Mouse (Mus musculus): ENCODE data around the gene Snx22. TPM values are rescaled to one million over a fixed set of nuclear protein-coding genes. Genes with fewer than 3 reads are reported as not detected.

Gene Snx22
- total and polyA plus RNA-seq, 3 experiments, result 0.49 to 15.0 TPM; not detected in 1

DNA sequence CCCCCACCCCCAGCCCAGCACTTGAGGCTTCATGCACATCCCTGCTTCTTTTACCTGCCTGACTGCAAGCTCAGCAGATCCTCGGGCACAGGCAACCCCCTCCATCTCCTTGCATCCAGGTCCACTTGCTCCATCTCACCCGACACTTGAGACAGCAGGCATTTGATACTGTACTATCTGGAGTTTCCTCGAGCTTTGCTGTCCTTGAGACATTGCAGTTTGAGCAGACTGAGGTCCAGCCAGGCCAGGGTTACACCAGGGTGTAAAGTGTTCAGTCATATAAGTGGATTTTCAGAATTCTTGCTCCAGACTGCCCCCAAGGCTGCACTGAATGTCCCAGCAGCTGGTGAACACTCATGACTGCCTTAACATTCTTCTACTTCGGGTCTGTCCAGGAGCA is 27.2 kb downstream of the Snx22 start:
- H3K36me3 ChIP-seq (replicated peaks), result peaks cover 57% of the 10 kb centered on the region
- DNase-seq (ENCODE audit: low spot score) (no peak), ATAC-seq (ENCODE audit: extremely low read depth, insufficient number of reproducible peaks, low FRiP score, poor library complexity, severe bottlenecking) (no peak)
- H3K4me3 ChIP-seq (ENCODE audit: low read depth, low read length), result no peak overlapping the region
- TF ChIP-seq GATA2 (IDR thresholded peaks at IDR 0.05; ENCODE audit: borderline replicate concordance, low read depth, low read length) (no peak), TAL1 (conservative IDR thresholded peaks at IDR 0.05; ENCODE audit: low read depth, low read length) (no peak), CTCF (IDR thresholded peaks at IDR 0.05; ENCODE audit: low read depth, low read length) (no peak), POLR2AphosphoS5 (IDR thresholded peaks at IDR 0.05; ENCODE audit: insufficient replicate concordance, low read depth, low read length) (no peak), GATA1 (IDR thresholded peaks at IDR 0.05; ENCODE audit: borderline replicate concordance, low read length) (no peak)
- H3K4me1 ChIP-seq (ENCODE audit: insufficient read depth, low read depth, low read length), result no peaks in the 10 kb centered on the region
- H3K9me3 ChIP-seq (replicated peaks), result no peaks in the 10 kb centered on the region
- H3K27me3 ChIP-seq (ENCODE audit: insufficient read depth, low read length), result no peaks in the 10 kb centered on the region

- no peak for DNase-seq (ENCODE audit: low spot score)
- TF ChIP-seq GATA1 (IDR thresholded peaks at IDR 0.05; ENCODE audit: borderline replicate concordance, low read length) (no peak), TAL1 (conservative IDR thresholded peaks at IDR 0.05; ENCODE audit: low read depth, low read length) (no peak), GATA2 (IDR thresholded peaks at IDR 0.05; ENCODE audit: borderline replicate concordance, low read depth, low read length) (no peak), POLR2AphosphoS5 (IDR thresholded peaks at IDR 0.05; ENCODE audit: insufficient replicate concordance, low read depth, low read length) (no peak), CTCF (IDR thresholded peaks at IDR 0.05; ENCODE audit: low read depth, low read length) (no peak)
- Histone ChIP-seq H3K4me3 (ENCODE audit: low read depth, low read length) (no peak overlapping the region), H3K4me1 (ENCODE audit: insufficient read depth, low read depth, low read length) (no peaks in the 10 kb centered on the region), H3K9me3 (replicated peaks) (no peaks in the 10 kb centered on the region), H3K36me3 (replicated peaks) (peaks cover 69% of the 10 kb centered on the region), H3K27me3 (ENCODE audit: insufficient read depth, low read length) (no peaks in the 10 kb centered on the region)
- ATAC-seq (ENCODE audit: extremely low read depth, insufficient number of reproducible peaks, low FRiP score, poor library complexity, severe bottlenecking), result no peak
These were observed 28.7 kb downstream of the Snx22 start for GRCm38 (mm10) chr9:66040801-66041200.

GRCm38 (mm10) chr9:66039290-66039689 is 30.2 kb downstream of the Snx22 start:
- no peak for ATAC-seq (ENCODE audit: extremely low read depth, insufficient number of reproducible peaks, low FRiP score, poor library complexity, severe bottlenecking)
- H3K27me3 ChIP-seq (ENCODE audit: insufficient read depth, low read length), result no peaks in the 10 kb centered on the region

DNA sequence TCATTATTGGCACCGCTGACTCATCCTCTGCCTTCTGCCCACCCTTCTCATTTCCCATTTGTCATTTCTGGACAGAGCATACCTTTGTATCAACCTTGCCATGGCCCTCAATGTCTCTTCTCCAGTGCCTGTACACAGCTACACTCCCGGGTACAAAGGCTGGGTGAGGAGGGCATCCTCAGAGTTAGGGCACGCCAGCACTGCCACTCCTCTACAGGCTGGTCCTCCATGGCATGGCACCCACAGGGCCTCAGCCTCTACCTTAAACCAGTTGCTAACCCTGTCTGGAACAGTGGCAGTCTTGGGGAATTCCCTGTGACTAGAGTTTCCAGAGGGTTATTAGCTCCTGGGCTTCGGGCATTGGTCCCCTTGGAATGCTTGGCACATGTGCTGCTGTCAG is 30.9 kb downstream of the Snx22 start:
- Histone ChIP-seq H3K4me1 (ENCODE audit: insufficient read depth, low read depth, low read length) (no peaks in the 10 kb centered on the region), H3K27me3 (ENCODE audit: insufficient read depth, low read length) (no peaks in the 10 kb centered on the region), H3K4me3 (ENCODE audit: low read depth, low read length) (no peak overlapping the region), H3K9me3 (replicated peaks) (no peaks in the 10 kb centered on the region), H3K36me3 (replicated peaks) (peaks cover 81% of the 10 kb centered on the region)
- no peak for ATAC-seq (ENCODE audit: extremely low read depth, insufficient number of reproducible peaks, low FRiP score, poor library complexity, severe bottlenecking)
- no peak for TF ChIP-seq CTCF (IDR thresholded peaks at IDR 0.05; ENCODE audit: low read depth, low read length)
- no peak for TF ChIP-seq GATA1 (IDR thresholded peaks at IDR 0.05; ENCODE audit: borderline replicate concordance, low read length)
- no peak for TF ChIP-seq POLR2AphosphoS5 (IDR thresholded peaks at IDR 0.05; ENCODE audit: insufficient replicate concordance, low read depth, low read length)
- TF ChIP-seq GATA2 (IDR thresholded peaks at IDR 0.05; ENCODE audit: borderline replicate concordance, low read depth, low read length), result no peak
- no peak for TF ChIP-seq TAL1 (conservative IDR thresholded peaks at IDR 0.05; ENCODE audit: low read depth, low read length)
- no peak for DNase-seq (ENCODE audit: low spot score)

More at GRCm38 (mm10) chr9:66039290-66039689, 30.2 kb downstream of the Snx22 start:
- Histone ChIP-seq H3K9me3 (replicated peaks) (no peaks in the 10 kb centered on the region), H3K36me3 (replicated peaks) (peaks cover 79% of the 10 kb centered on the region), H3K4me1 (ENCODE audit: insufficient read depth, low read depth, low read length) (no peaks in the 10 kb centered on the region), H3K4me3 (ENCODE audit: low read depth, low read length) (no peak overlapping the region)
- no peak for TF ChIP-seq POLR2AphosphoS5 (IDR thresholded peaks at IDR 0.05; ENCODE audit: insufficient replicate concordance, low read depth, low read length)
- TF ChIP-seq GATA1 (IDR thresholded peaks at IDR 0.05; ENCODE audit: borderline replicate concordance, low read length), result no peak
- TF ChIP-seq GATA2 (IDR thresholded peaks at IDR 0.05; ENCODE audit: borderline replicate concordance, low read depth, low read length), result no peak
- TF ChIP-seq CTCF (IDR thresholded peaks at IDR 0.05; ENCODE audit: low read depth, low read length), result no peak
- no peak for TF ChIP-seq TAL1 (conservative IDR thresholded peaks at IDR 0.05; ENCODE audit: low read depth, low read length)
- DNase-seq (ENCODE audit: low spot score), result no peak

DNA sequence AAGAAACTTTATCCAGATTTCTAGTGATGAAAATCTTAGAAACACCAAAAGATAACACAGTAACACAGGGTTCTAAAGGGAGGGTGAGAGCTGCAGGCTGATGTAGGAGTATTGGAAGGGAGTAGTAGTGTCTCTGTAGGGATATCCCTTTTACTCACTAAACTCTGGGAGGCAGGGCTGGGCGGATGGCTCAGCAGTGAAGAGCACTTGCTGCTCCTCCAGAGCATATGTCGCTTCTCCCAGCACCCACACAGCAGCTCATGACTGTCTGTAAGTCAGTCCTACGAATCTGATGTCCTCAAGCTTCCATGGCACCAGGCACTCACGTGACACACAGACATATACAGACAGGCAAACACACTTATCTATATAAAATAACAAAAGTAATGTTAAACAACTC is 31.4 kb downstream of the Snx22 start:
- ATAC-seq (ENCODE audit: extremely low read depth, insufficient number of reproducible peaks, low FRiP score, poor library complexity, severe bottlenecking) (no peak), DNase-seq (ENCODE audit: low spot score) (no peak)
- no peaks in the 10 kb centered on the region for H3K9me3 ChIP-seq (replicated peaks)
- H3K4me3 ChIP-seq (ENCODE audit: low read depth, low read length), result no peak overlapping the region
- no peaks in the 10 kb centered on the region for H3K4me1 ChIP-seq (ENCODE audit: insufficient read depth, low read depth, low read length)
- TF ChIP-seq TAL1 (conservative IDR thresholded peaks at IDR 0.05; ENCODE audit: low read depth, low read length) (no peak), CTCF (IDR thresholded peaks at IDR 0.05; ENCODE audit: low read depth, low read length) (no peak), POLR2AphosphoS5 (IDR thresholded peaks at IDR 0.05; ENCODE audit: insufficient replicate concordance, low read depth, low read length) (no peak), GATA2 (IDR thresholded peaks at IDR 0.05; ENCODE audit: borderline replicate concordance, low read depth, low read length) (no peak), GATA1 (IDR thresholded peaks at IDR 0.05; ENCODE audit: borderline replicate concordance, low read length) (no peak)
- peaks cover 81% of the 10 kb centered on the region for H3K36me3 ChIP-seq (replicated peaks)
- H3K27me3 ChIP-seq (ENCODE audit: insufficient read depth, low read length), result no peaks in the 10 kb centered on the region

DNA sequence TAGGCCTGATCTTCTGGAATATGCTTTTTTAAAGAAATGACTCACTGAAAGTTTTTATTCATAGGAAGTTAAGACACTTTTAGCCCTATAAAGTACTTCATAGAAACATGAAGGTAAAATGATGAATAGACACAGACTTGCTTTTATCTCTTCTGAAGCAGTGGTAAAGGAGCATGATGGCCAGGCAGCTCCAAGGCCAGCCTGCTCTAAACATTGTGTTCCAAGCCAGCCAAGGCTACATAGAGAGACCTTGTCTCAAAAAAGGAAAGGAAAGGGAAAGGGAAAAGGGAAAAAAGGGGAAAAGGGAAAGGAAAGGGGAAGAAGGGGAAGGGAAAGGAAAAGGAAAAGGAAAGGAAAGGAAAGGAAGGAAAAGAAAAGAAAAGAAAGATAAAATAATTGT is 48.9 kb downstream of the Snx22 start:
- no peak for ATAC-seq (ENCODE audit: extremely low read depth, insufficient number of reproducible peaks, low FRiP score, poor library complexity, severe bottlenecking)
- Histone ChIP-seq H3K4me1 (ENCODE audit: insufficient read depth, low read depth, low read length) (no peaks in the 10 kb centered on the region), H3K36me3 (replicated peaks) (peaks cover 53% of the 10 kb centered on the region), H3K9me3 (replicated peaks) (no peaks in the 10 kb centered on the region), H3K27me3 (ENCODE audit: insufficient read depth, low read length) (no peaks in the 10 kb centered on the region), H3K4me3 (ENCODE audit: low read depth, low read length) (no peak overlapping the region)
- TF ChIP-seq POLR2AphosphoS5 (IDR thresholded peaks at IDR 0.05; ENCODE audit: insufficient replicate concordance, low read depth, low read length) (no peak), CTCF (IDR thresholded peaks at IDR 0.05; ENCODE audit: low read depth, low read length) (no peak), TAL1 (conservative IDR thresholded peaks at IDR 0.05; ENCODE audit: low read depth, low read length) (no peak), GATA2 (IDR thresholded peaks at IDR 0.05; ENCODE audit: borderline replicate concordance, low read depth, low read length) (no peak), GATA1 (IDR thresholded peaks at IDR 0.05; ENCODE audit: borderline replicate concordance, low read length) (no peak)
- no peak for DNase-seq (ENCODE audit: low spot score)

Other genes starting within 250 kb of the Snx22 start
- gene Zfp609, start 242.2 kb downstream of the Snx22 start, total RNA-seq (2014; fragmentation: Nextera tagmentation), result 60.3 and 69.2 TPM in 2 replicates
- 2.6 and 4.0 TPM in 2 replicates for gene Zfp609, start 242.2 kb downstream of the Snx22 start, total RNA-seq (2017)
- 62.3 and 83.9 TPM in 2 replicates for gene Zfp609, start 242.2 kb downstream of the Snx22 start, polyA plus RNA-seq (2012)
- 28.9 and 39.3 TPM in 2 replicates for gene Pclaf, start 179.5 kb downstream of the Snx22 start, total RNA-seq (2014; fragmentation: Nextera tagmentation)
- 95.3 and 99.4 TPM in 2 replicates for gene Pclaf, start 179.5 kb downstream of the Snx22 start, total RNA-seq (2017)
- 1.3 and 2.4 TPM in 2 replicates for gene Pclaf, start 179.5 kb downstream of the Snx22 start, polyA plus RNA-seq (2012)
- gene Trip4, start 160.9 kb downstream of the Snx22 start, total RNA-seq (2014; fragmentation: Nextera tagmentation), result 31.9 and 40.5 TPM in 2 replicates
- 24.4 and 24.7 TPM in 2 replicates for gene Trip4, start 160.9 kb downstream of the Snx22 start, total RNA-seq (2017)
- gene Trip4, start 160.9 kb downstream of the Snx22 start, polyA plus RNA-seq (2012), result 2.6 and 5.2 TPM in 2 replicates
- 63.9 and 81.9 TPM in 2 replicates for gene Csnk1g1, start 160.8 kb downstream of the Snx22 start, total RNA-seq (2014; fragmentation: Nextera tagmentation)
- 25.4 and 34.1 TPM in 2 replicates for gene Csnk1g1, start 160.8 kb downstream of the Snx22 start, total RNA-seq (2017)
- 8.7 and 9.5 TPM in 2 replicates for gene Csnk1g1, start 160.8 kb downstream of the Snx22 start, polyA plus RNA-seq (2012)
- gene Ppib, start 9.5 kb downstream of the Snx22 start, total RNA-seq (2014; fragmentation: Nextera tagmentation), result 261 and 293 TPM in 2 replicates
- gene Ppib, start 9.5 kb downstream of the Snx22 start, total RNA-seq (2017), result 400 and 413 TPM in 2 replicates
- gene Ppib, start 9.5 kb downstream of the Snx22 start, polyA plus RNA-seq (2012), result 60.8 and 112 TPM in 2 replicates
- gene Snx1, start 56.9 kb upstream of the Snx22 start, total RNA-seq (2014; fragmentation: Nextera tagmentation), result 71.3 and 81.1 TPM in 2 replicates
- gene Snx1, start 56.9 kb upstream of the Snx22 start, total RNA-seq (2017), result 230 and 242 TPM in 2 replicates
- 227 and 276 TPM in 2 replicates for gene Snx1, start 56.9 kb upstream of the Snx22 start, polyA plus RNA-seq (2012)
- 176 and 189 TPM in 2 replicates for gene Ciao2a, start 56.9 kb upstream of the Snx22 start, total RNA-seq (2014; fragmentation: Nextera tagmentation)
- 258 and 270 TPM in 2 replicates for gene Ciao2a, start 56.9 kb upstream of the Snx22 start, total RNA-seq (2017)
- gene Ciao2a, start 56.9 kb upstream of the Snx22 start, polyA plus RNA-seq (2012), result 15.9 and 30.0 TPM in 2 replicates
- 7.5 and 9.7 TPM in 2 replicates for gene Dapk2, start 88.5 kb upstream of the Snx22 start, total RNA-seq (2014; fragmentation: Nextera tagmentation)
- gene Dapk2, start 88.5 kb upstream of the Snx22 start, total RNA-seq (2017), result 24.4 TPM in 2 replicates
- 9.8 and 10.3 TPM in 2 replicates for gene Dapk2, start 88.5 kb upstream of the Snx22 start, polyA plus RNA-seq (2012)

Measured in G1E (cell line).